Mouse (Mus musculus) liver, embryonic 12.5 days (tissue): Measurements from ENCODE around the gene Hnrnpul1. TPM values are rescaled to one million over a fixed set of nuclear protein-coding genes. Genes with fewer than 3 reads are reported as not detected.
A peak's percentile ranks its signal among the peaks of the same experiment; 100 is the strongest.

ENCODE experiments used
- ATAC-seq: fragments of 200-750 bp; cut with Nextera tagmentation; 2 replicates; pipeline ENCODE4 v1.8.0; 2017; ENCODE audit warnings: moderate number of reproducible peaks, mild to moderate bottlenecking, moderate library complexity
- H3K27ac ChIP-seq: fragments of 300-500 bp; sonication (generic); 2 replicates; pipeline ENCODE4 v1.5.1; 2016; ENCODE audit warnings: mild to moderate bottlenecking
- H3K27me3 ChIP-seq: fragments of 300-500 bp; sonication (generic); replicated peaks from 2 replicates; pipeline ENCODE4 v1.6.1; 2016; ENCODE audit warnings: mild to moderate bottlenecking, moderate library complexity
- H3K36me3 ChIP-seq: fragments of 300-500 bp; sonication (generic); 2 replicates; pipeline ENCODE4 v1.6.1; 2016; ENCODE audit warnings: mild to moderate bottlenecking, moderate library complexity
- H3K4me1 ChIP-seq: fragments of 300-500 bp; sonication (generic); 2 replicates; pipeline ENCODE4 v1.6.1; 2016
- H3K4me2 ChIP-seq: fragments of 300-500 bp; sonication (generic); 2 replicates; pipeline ENCODE4 v1.6.1; 2016; ENCODE audit warnings: mild to moderate bottlenecking, moderate library complexity
- H3K4me3 ChIP-seq: fragments of 300-500 bp; sonication (generic); 2 replicates; pipeline ENCODE4 v1.5.1; 2016; ENCODE audit warnings: mild to moderate bottlenecking, moderate library complexity
- H3K9ac ChIP-seq: fragments of 300-500 bp; sonication (generic); 2 replicates; pipeline ENCODE4 v1.6.1; 2016; ENCODE audit warnings: mild to moderate bottlenecking, moderate library complexity
- H3K9me3 ChIP-seq: fragments of 300-500 bp; sonication (generic); replicated peaks from 2 replicates; pipeline ENCODE4 v1.6.1; 2016; ENCODE audit warnings: mild to moderate bottlenecking, moderate library complexity
- WGBS: fragments of 180-500 bp; shearing (Covaris S2); methylation state at CpG from one replicate; pipeline ENCODE4 v1.1.7; 2016; ENCODE audit not compliant: insufficient replicate concordance; 5-methylcytosine and 5-hydroxymethylcytosine counted together
- polyA plus RNA-seq: library from polyadenylated mRNA; unstranded; fragments of >200 nt; fragmentation: Nextera tagmentation; extraction: Ambion mirVana; gene quantifications from 2 replicates; pipeline ENCODE4 v1.2.1, GENCODE M21; 2016

The Hnrnpul1 gene
- polyA plus RNA-seq, 1 experiment from 2014 or later, result 46.1 TPM

DNA sequence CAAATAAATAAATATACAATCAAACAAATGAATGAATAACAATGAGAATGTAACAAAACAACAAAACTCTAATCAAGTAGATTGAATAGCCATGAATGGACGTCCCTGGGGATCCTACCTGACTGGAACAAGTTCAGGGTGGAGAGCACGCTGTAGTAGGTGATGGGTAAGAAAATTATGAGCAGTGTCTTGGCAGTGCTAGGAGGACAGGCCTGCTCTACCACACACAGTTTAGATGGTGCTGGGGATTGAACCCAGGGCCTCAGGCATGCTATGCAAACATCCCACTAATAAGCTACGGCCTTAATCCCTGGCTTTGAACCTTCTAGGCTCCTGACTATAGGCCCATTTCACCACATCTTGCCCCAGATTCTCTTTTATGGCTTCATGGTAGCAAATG is 37.1 kb downstream of the Hnrnpul1 start:
- Histone ChIP-seq H3K9me3 (no peaks in the 10 kb centered on the region), H3K4me2 (peak overlapping the region; percentile 76), H3K4me3 (peak overlapping the region; percentile 82), H3K36me3 (peaks cover 72% of the 10 kb centered on the region), H3K27me3 (no peaks in the 10 kb centered on the region), H3K4me1 (peaks cover 45% of the 10 kb centered on the region), H3K27ac (no peak overlapping the region), H3K9ac (0 out of 2 replicates have a peak overlapping the region, but pooled peaks have one; percentile 81)
- no peak for ATAC-seq
- WGBS, result 85% methylated on average over 3 of the region's 3 CpGs

DNA sequence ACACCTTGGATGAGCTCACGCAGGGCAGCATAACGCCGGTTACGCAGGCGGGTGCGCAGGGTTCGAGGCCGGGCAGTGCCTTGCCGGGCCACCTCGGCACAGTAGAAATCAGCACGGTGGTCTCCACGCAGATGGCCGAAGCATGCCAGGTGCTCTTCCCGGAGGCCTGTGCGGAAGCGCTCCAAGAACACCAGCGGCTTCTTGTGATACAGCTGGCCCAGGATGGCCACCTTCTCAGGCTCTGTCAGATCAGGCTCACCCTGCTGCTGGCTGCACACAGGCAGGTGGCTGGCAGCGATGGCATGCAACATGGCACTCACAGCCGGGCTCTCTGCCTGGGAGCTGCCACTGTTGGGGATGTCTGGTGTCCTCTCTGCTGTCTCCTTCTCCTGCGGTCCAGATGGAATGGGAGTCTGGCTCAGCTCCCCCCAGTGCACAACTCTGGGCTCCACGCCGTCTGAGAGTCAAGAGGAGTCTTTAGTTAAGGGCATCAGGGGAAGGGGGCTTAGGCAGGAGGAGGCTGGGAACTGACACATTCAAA is 38.8 kb downstream of the Hnrnpul1 start:
- no peak overlapping the region for H3K9ac ChIP-seq
- H3K4me1 ChIP-seq, result peaks cover 53% of the 10 kb centered on the region
- WGBS, result 91% methylated on average over 22 of the region's 22 CpGs
- no peak overlapping the region for H3K27ac ChIP-seq
- no peak overlapping the region for H3K4me3 ChIP-seq
- no peaks in the 10 kb centered on the region for H3K27me3 ChIP-seq
- ATAC-seq, result no peak
- no peak overlapping the region for H3K4me2 ChIP-seq
- H3K9me3 ChIP-seq, result no peaks in the 10 kb centered on the region
- H3K36me3 ChIP-seq, result peaks cover 74% of the 10 kb centered on the region

DNA sequence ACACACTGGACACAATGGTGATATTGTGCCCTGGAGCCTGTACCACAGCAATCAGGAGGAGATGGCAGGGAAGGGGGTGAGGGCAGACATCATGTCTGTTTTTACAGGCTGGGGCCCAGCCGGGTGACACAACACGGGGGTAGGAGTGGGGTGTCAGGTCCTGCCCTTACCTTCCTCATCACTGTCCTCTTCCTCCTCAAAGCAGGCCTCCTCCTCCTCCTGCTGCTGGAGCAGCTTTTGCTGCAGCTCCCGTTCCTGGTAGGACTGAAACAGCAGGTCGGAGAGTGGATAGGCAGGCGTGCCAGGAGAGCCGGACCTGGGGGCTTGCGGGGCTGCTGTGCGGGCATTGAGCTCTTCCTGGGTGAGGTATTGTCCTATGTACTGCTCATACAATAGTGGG is 40.0 kb downstream of the Hnrnpul1 start:
- Histone ChIP-seq H3K9ac (no peak overlapping the region), H3K27me3 (no peaks in the 10 kb centered on the region), H3K27ac (no peak overlapping the region), H3K9me3 (no peaks in the 10 kb centered on the region), H3K36me3 (peaks cover 67% of the 10 kb centered on the region), H3K4me2 (no peak overlapping the region), H3K4me1 (peaks cover 54% of the 10 kb centered on the region), H3K4me3 (no peak overlapping the region)
- ATAC-seq, result no peak
- WGBS, result 87% methylated on average over 8 of the region's 8 CpGs

DNA sequence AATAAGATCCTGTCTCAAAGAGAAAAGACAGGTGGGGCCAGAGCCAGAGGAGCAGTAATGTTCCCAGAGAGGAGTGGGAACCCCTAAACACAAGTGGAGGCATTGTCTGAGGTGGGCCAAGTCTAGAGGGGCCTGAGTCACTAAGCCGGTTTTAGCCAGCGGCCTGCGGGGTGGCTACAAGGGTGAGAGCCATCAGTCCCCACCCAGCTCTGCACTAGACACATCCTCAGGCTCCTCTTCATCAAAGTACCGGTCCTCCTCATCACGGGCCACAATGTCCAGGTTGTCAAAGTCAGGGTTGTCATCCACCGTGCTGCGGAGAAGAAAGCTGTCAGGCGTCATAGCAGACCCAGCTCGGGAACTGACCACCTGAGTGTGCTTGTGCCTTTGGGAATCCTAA is 41.8 kb downstream of the Hnrnpul1 start:
- H3K4me2 ChIP-seq, result no peak overlapping the region
- no peaks in the 10 kb centered on the region for H3K27me3 ChIP-seq
- H3K36me3 ChIP-seq, result peaks cover 76% of the 10 kb centered on the region
- H3K9me3 ChIP-seq, result no peaks in the 10 kb centered on the region
- no peak overlapping the region for H3K27ac ChIP-seq
- H3K4me3 ChIP-seq, result no peak overlapping the region
- WGBS, result 84% methylated on average over 9 of the region's 9 CpGs
- ATAC-seq, result no peak
- no peak overlapping the region for H3K9ac ChIP-seq
- H3K4me1 ChIP-seq, result peaks cover 50% of the 10 kb centered on the region

DNA sequence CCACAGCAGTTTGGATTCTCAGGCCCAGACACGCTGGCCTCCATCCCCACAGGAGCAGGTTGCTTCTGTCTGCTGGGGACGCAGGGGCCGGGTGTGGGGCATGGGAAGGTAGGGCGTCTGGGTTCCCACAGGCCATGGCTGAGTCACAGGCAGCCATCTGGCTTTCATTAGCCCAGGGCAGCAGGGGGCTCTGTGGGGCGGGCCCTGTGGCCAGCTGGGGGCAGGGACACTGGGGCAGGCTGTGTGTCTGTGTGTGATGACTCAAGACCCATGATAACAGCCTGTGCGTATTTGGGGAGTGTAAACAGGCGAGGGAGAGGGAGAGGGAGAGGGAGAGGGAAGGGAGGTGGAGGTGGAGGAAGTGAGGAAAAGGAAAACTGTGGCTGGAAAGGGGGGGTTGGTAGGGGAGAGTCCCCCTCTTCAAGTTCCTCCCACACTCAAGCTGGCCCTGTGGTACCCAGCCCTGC is 42.8 kb downstream of the Hnrnpul1 start:
- WGBS, result 23% methylated on average over 7 of the region's 7 CpGs
- no peaks in the 10 kb centered on the region for H3K27me3 ChIP-seq
- no peak overlapping the region for H3K9ac ChIP-seq
- H3K4me3 ChIP-seq, result no peak overlapping the region
- peaks cover 80% of the 10 kb centered on the region for H3K36me3 ChIP-seq
- H3K27ac ChIP-seq, result peak overlapping the region; percentile 57
- H3K4me2 ChIP-seq, result no peak overlapping the region
- H3K9me3 ChIP-seq, result no peaks in the 10 kb centered on the region
- ATAC-seq, result peak; percentile 43
- H3K4me1 ChIP-seq, result peaks cover 50% of the 10 kb centered on the region

DNA sequence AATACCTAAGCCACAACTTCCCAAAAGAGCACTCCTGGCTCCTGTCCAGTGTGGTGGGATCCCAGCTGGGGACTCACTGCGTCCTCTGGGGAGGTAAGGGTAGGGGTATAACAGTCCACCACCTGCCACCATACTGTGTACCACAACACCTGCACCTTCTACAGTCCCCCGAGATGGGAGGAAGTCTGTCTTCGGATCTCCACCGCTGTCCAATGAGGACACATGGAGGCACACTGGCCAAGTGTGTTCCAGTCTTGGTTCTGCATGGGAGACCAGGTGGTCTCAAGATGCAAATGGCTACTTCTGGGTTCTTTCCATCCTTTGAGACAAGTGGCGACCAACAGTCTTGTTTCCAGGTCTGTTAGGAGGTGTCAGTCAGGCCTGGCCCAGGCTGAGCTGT is 43.4 kb downstream of the Hnrnpul1 start:
- H3K4me1 ChIP-seq, result peaks cover 55% of the 10 kb centered on the region
- H3K9me3 ChIP-seq, result no peaks in the 10 kb centered on the region
- no peak for ATAC-seq
- no peak overlapping the region for H3K9ac ChIP-seq
- peaks cover 78% of the 10 kb centered on the region for H3K36me3 ChIP-seq
- H3K27ac ChIP-seq, result peak overlapping the region; percentile 57; the same call in 1 of the 2 replicates
- 64% methylated on average over 5 of the region's 5 CpGs for WGBS
- H3K4me2 ChIP-seq, result no peak overlapping the region
- H3K27me3 ChIP-seq, result no peaks in the 10 kb centered on the region
- no peak overlapping the region for H3K4me3 ChIP-seq

DNA sequence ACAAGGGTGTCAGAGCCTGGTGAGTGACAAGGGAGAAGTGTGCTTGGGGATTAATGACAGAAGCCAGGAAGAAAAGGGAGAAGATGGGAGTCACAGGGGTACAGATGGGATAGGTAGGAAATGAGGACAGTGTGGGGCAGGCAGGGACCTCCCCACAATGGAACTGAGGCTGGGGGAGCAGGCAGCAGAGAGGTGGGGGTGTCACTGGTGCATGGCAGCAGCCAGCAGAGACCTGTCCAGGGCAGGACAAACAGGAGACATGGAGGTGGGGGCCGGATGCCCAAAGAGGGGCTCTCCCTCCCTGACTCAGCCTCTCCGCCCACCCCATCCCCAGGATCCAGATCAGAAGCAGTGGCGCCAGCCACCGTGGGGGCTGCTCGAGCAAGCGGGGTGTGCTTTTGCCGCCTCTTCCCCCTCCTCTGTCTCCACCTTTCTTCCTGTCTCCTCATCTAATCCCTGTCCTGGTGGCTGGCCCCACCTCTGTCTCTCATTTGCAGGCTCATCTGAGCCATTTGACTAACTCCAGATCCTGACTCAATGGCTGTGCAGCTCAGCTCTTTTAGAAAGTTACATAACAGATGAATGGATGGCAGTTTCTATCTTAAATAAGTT is 43.9 kb downstream of the Hnrnpul1 start:
- Histone ChIP-seq H3K4me3 (no peak overlapping the region), H3K27me3 (no peaks in the 10 kb centered on the region), H3K9me3 (no peaks in the 10 kb centered on the region), H3K4me2 (peak overlapping the region; percentile 17), H3K4me1 (peaks cover 60% of the 10 kb centered on the region), H3K27ac (peak overlapping the region; percentile 57; the same call in 1 of the 2 replicates), H3K9ac (peak overlapping the region; percentile 40; the same call in 1 of the 2 replicates), H3K36me3 (peaks cover 78% of the 10 kb centered on the region)
- ATAC-seq, result peak; percentile 18; the same call in 1 of the 2 replicates
- WGBS, result 53% methylated on average over 6 of the region's 7 CpGs

DNA sequence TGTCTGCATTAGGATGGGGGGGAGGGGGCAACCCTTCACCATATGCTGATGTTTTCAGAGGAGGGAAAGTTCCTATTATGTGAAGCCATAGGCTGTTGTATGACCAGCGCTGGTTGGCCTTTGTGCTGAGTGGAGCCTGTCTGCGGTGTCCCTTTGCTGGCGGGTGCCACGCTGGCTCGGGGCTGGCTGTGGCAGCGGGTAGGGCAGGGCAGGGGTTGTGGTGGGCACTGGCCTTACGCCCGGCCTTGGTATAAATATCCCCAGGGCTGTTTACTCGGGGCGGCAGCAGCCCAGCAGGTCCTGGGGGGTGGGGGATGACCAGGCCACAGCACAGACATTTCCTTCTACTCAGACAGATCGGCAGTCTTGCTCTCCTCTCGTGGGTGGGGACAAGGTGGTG is 44.6 kb downstream of the Hnrnpul1 start:
- Histone ChIP-seq H3K36me3 (peaks cover 78% of the 10 kb centered on the region), H3K9me3 (no peaks in the 10 kb centered on the region), H3K27me3 (no peaks in the 10 kb centered on the region), H3K4me2 (peak overlapping the region; percentile 17), H3K27ac (peak overlapping the region; percentile 57; the same call in 1 of the 2 replicates), H3K9ac (0 out of 2 replicates have a peak overlapping the region, but pooled peaks have one; percentile 40), H3K4me1 (peaks cover 67% of the 10 kb centered on the region), H3K4me3 (no peak overlapping the region)
- ATAC-seq, result no peak
- WGBS, result 54% methylated on average over 12 of the region's 12 CpGs

DNA sequence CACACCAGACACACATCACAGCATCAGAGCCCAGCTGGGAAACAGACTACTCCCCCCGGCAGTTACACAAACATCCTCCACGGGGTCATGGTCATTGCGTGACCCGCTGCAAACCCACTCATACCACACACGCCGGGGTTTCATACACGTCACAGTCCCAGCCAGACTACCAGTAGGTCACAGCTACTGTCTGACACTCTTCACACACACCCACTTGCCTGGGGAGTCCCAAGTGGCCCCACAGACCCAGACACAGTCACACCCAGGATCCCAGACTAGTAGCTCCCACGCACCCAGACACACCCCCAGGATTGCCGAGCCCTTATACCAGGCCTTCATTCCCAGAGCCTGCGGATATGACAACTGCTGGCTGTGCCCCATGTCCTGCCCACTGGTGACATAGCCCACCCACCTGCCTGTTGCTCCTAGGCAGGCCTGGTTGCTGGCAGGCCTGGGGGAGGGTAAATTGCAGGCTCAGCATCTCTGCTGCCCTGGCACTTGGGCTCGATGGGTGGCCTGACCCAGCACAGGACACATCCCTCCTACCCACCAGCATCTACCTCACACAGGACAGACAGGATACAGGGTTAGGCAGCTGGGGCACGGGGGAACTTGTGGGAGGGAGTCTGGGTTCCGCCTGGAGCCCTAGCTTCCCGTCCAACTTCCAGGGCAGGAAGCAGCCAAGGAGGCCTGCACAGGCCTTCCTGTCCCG is 46.8 kb downstream of the Hnrnpul1 start:
- H3K9ac ChIP-seq, result no peak overlapping the region
- WGBS, result 56% methylated on average over 15 of the region's 15 CpGs
- H3K4me2 ChIP-seq, result no peak overlapping the region
- peak; percentile 7; the same call in 1 of the 2 replicates for ATAC-seq
- H3K36me3 ChIP-seq, result peaks cover 76% of the 10 kb centered on the region
- H3K4me1 ChIP-seq, result peaks cover 86% of the 10 kb centered on the region
- H3K27me3 ChIP-seq, result no peaks in the 10 kb centered on the region
- H3K27ac ChIP-seq, result peak overlapping the region; percentile 31; the same call in 1 of the 2 replicates
- no peak overlapping the region for H3K4me3 ChIP-seq
- H3K9me3 ChIP-seq, result no peaks in the 10 kb centered on the region

DNA sequence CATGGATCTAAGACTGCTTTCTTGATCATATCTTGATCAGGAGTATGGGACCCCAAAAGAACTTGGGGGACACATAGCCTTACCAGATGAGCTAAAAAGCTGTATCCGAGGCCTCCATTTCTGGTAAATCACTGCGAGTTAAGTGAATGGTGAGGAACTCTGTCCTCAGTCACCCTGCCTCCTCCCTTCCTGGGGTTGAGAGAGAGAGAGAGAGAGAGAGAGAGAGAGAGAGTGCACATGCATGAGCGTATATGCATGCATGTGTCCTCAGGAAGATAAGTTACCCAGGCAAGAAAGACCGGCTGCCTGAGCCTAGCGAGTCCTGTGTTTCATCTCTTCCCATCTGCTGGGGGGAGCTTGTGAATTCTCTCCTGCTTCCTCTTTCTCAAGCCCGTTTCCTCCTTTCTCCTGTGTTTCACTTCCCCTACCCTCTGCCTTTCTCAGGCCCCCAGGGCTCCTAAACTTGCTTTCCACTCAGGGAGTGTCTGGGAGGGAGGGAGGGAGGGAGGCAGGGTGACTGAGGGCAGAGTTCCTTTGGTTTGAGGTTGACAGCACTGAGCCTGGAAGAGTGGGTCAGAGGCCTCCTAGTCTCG is 47.9 kb downstream of the Hnrnpul1 start:
- peaks cover 76% of the 10 kb centered on the region for H3K4me1 ChIP-seq

DNA sequence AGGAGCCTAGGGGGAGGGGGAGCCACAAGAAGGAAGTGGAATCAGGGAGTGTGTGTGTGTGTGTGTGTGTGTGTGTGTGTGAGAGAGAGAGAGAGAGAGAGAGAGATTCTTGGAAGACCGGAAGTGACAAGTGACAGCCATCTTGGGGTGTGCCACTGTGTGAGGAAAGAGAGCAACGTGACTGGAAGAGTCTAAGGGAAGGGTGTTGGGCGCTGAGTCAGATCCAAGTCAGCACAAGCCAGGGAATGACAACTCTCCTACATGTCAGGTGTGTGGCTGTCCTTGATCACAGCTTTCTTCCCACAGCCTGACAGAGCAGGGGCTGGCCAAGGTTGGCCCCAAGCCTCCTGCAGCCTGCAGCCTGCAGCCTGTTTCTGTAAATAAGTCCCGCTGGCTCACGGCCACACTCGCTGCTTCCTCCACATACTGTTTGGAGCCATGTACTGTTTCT is 48.7 kb downstream of the Hnrnpul1 start:
- no peak for ATAC-seq
- Histone ChIP-seq H3K4me3 (no peak overlapping the region), H3K27me3 (no peaks in the 10 kb centered on the region), H3K36me3 (peaks cover 76% of the 10 kb centered on the region), H3K4me1 (peaks cover 68% of the 10 kb centered on the region), H3K4me2 (no peak overlapping the region), H3K9ac (no peak overlapping the region), H3K27ac (peak overlapping the region; percentile 65), H3K9me3 (peaks cover 17% of the 10 kb centered on the region)
- 58% methylated on average over 6 of the region's 6 CpGs for WGBS

More for the DNA sequence above, 47.9 kb downstream of the Hnrnpul1 start:
- H3K4me3 ChIP-seq, result no peak overlapping the region
- H3K27me3 ChIP-seq, result no peaks in the 10 kb centered on the region
- H3K36me3 ChIP-seq, result peaks cover 76% of the 10 kb centered on the region
- H3K27ac ChIP-seq, result peak overlapping the region; percentile 65; the same call in 1 of the 2 replicates
- 52% methylated on average over 7 of the region's 7 CpGs for WGBS
- H3K9me3 ChIP-seq, result peaks cover 9% of the 10 kb centered on the region
- no peak overlapping the region for H3K4me2 ChIP-seq
- H3K9ac ChIP-seq, result no peak overlapping the region
- ATAC-seq, result no peak
